ENCODE assay signal across 11 mouse cellular contexts in the genomic region with DNA sequence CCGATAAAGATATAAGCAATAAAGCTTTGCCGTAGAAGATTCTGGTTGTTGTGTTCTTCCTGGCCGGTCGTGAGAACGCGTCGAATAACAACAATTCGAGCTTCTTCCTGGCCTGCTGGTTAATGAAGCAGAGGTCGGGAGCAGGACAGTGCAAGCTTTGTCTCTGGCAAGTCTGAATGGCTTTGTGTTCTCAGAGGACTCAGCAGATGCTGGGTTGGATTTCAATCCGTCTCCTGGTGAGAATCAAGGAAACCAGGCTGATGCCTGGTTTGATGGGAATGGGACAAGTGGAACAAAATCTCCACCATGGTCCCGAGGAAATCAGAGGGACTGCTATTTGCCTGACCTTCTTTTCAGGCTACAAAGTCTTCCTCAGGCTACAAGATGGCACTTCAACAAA. TPM values are rescaled to one million over a fixed set of nuclear protein-coding genes. Genes with fewer than 3 reads are reported as not detected.
A peak's percentile ranks its signal among the peaks of the same experiment; 100 is the strongest.
DNase-seq lines count a peak whose midpoint lies in the region; ATAC-seq and TF ChIP-seq lines count a peak whose summit lies in the region.
"Had no signal": no experiment of that assay in that cellular context is flagged by ENCODE, and none has a peak within 500 bp of the region (broad histone marks: within the 10 kb centered on the region; RNA-seq: fewer than 3 reads in every experiment).

No protein-coding gene starts in this region.

- H3K36me3 ChIP-seq in midbrain, embryonic 12.5 days, result peaks cover 48% of the 10 kb centered on the region
- peaks cover 3% of the 10 kb centered on the region; the same call in 1 of the 2 replicates for H3K36me3 ChIP-seq in midbrain, embryonic 16.5 days (ENCODE audit: control insufficient read depth, insufficient read depth, low read length)
- peaks cover 23% of the 10 kb centered on the region for H3K36me3 ChIP-seq in forebrain, embryonic 15.5 days
- H3K36me3 ChIP-seq in limb, embryonic 10.5 days, result peaks cover 53% of the 10 kb centered on the region
- H3K36me3 ChIP-seq in stomach, postnatal 0 days (ENCODE audit: control insufficient read depth, insufficient read depth, low read length), result peaks cover 3% of the 10 kb centered on the region; the same call in 1 of the 2 replicates

- H3K9ac ChIP-seq in midbrain, embryonic 12.5 days (replicated peaks), result no peak overlapping the region
- no peak overlapping the region for H3K9ac ChIP-seq in midbrain, embryonic 16.5 days (ENCODE audit: low read depth, low read length)
- no peak overlapping the region for H3K9ac ChIP-seq in forebrain, embryonic 15.5 days (replicated peaks)
- H3K9ac ChIP-seq in stomach, postnatal 0 days (ENCODE audit: low read length), result no peak overlapping the region

- ATAC-seq in midbrain, embryonic 12.5 days (ENCODE audit: low FRiP score, low read depth), result no peak
- no peak for ATAC-seq in midbrain, embryonic 16.5 days
- no peak for ATAC-seq in forebrain, embryonic 15.5 days (replicated peaks)
- no peak for ATAC-seq in stomach, postnatal 0 days (ENCODE audit: low FRiP score, low TSS enrichment)

- TF ChIP-seq CTCF in stomach, postnatal 0 days (IDR thresholded peaks at IDR 0.05; ENCODE audit: low read depth), result no peak

- H3K9me3 ChIP-seq in midbrain, embryonic 12.5 days, result no peaks in the 10 kb centered on the region
- H3K9me3 ChIP-seq in midbrain, embryonic 16.5 days (replicated peaks; ENCODE audit: control insufficient read depth, low read length, poor library complexity, severe bottlenecking), result no peaks in the 10 kb centered on the region
- H3K9me3 ChIP-seq in forebrain, embryonic 15.5 days, result no peaks in the 10 kb centered on the region
- H3K9me3 ChIP-seq in limb, embryonic 10.5 days (replicated peaks), result no peaks in the 10 kb centered on the region
- H3K9me3 ChIP-seq in stomach, postnatal 0 days (ENCODE audit: control insufficient read depth, low read length), result no peaks in the 10 kb centered on the region

- DNase-seq in limb, embryonic 10.5 days (ENCODE audit: low spot score), result no peak
- DNase-seq in stomach, postnatal 0 days (ENCODE audit: low spot score), result no peak
- DNase-seq in thymus, postnatal 0 days (ENCODE audit: low spot score), result no peak
- no peak for DNase-seq in heart, postnatal 25 days (ENCODE audit: low spot score)
- DNase-seq in spleen, adult 12 weeks (ENCODE audit: low spot score), result no peak
- DNase-seq: gastrocnemius, postnatal 10 days; heart, postnatal 36 days; layer of hippocampus, postnatal 36 days had no signal

- H3K27me3 ChIP-seq in midbrain, embryonic 12.5 days, result no peaks in the 10 kb centered on the region
- H3K27me3 ChIP-seq in midbrain, embryonic 16.5 days (ENCODE audit: control insufficient read depth, insufficient read depth, low read depth, low read length), result no peaks in the 10 kb centered on the region
- no peaks in the 10 kb centered on the region for H3K27me3 ChIP-seq in forebrain, embryonic 15.5 days
- no peaks in the 10 kb centered on the region for H3K27me3 ChIP-seq in limb, embryonic 10.5 days (ENCODE audit: low read depth, poor library complexity, severe bottlenecking)
- no peaks in the 10 kb centered on the region for H3K27me3 ChIP-seq in stomach, postnatal 0 days (ENCODE audit: control insufficient read depth, insufficient read depth, low read length)

- intact Hi-C loops in heart, postnatal 25 days (cut with DNase I), result no loop called here

- no peak for TF ChIP-seq EP300 in stomach, postnatal 0 days (optimal IDR thresholded peaks at IDR 0.05)

- H3K4me1 ChIP-seq in midbrain, embryonic 12.5 days, result no peaks in the 10 kb centered on the region
- no peaks in the 10 kb centered on the region for H3K4me1 ChIP-seq in midbrain, embryonic 16.5 days (ENCODE audit: control insufficient read depth, insufficient read depth, low read length)
- H3K4me1 ChIP-seq in forebrain, embryonic 15.5 days, result 0 out of 2 replicates have a peak, but pooled peaks cover 2% of the 10 kb centered on the region
- no peaks in the 10 kb centered on the region for H3K4me1 ChIP-seq in limb, embryonic 10.5 days
- no peaks in the 10 kb centered on the region for H3K4me1 ChIP-seq in stomach, postnatal 0 days (replicated peaks; ENCODE audit: control insufficient read depth, insufficient read depth)

- H3K27ac ChIP-seq in midbrain, embryonic 12.5 days (replicated peaks), result peak overlapping the region; percentile 54
- no peak overlapping the region for H3K27ac ChIP-seq in midbrain, embryonic 16.5 days (ENCODE audit: low read length)
- H3K27ac ChIP-seq in forebrain, embryonic 15.5 days (replicated peaks), result peak overlapping the region; percentile 37; the same call in 1 of the 2 replicates
- peak overlapping the region; percentile 37; the same call in 1 of the 2 replicates for H3K27ac ChIP-seq in limb, embryonic 10.5 days
- H3K27ac ChIP-seq in stomach, postnatal 0 days (replicated peaks), result peak overlapping the region; percentile 30; the same call in 1 of the 2 replicates

- 63% methylated on average over 11 of the region's 11 CpGs for WGBS in midbrain, embryonic 12.5 days
- WGBS in midbrain, embryonic 16.5 days, result 58% methylated on average over 10 of the region's 11 CpGs
- WGBS in forebrain, embryonic 15.5 days, result 57% methylated on average over 11 of the region's 11 CpGs
- WGBS in limb, embryonic 10.5 days, result 90% methylated on average over 11 of the region's 11 CpGs
- 87% methylated on average over 10 of the region's 11 CpGs for WGBS in stomach, postnatal 0 days

- no peak overlapping the region for H3K4me3 ChIP-seq in midbrain, embryonic 12.5 days
- no peak overlapping the region for H3K4me3 ChIP-seq in midbrain, embryonic 16.5 days (ENCODE audit: low read depth, low read length)
- H3K4me3 ChIP-seq in forebrain, embryonic 15.5 days, result no peak overlapping the region
- no peak overlapping the region for H3K4me3 ChIP-seq in limb, embryonic 10.5 days
- no peak overlapping the region for H3K4me3 ChIP-seq in stomach, postnatal 0 days (ENCODE audit: low read depth, low read length)

- H3K4me2 ChIP-seq in midbrain, embryonic 12.5 days (replicated peaks), result no peak overlapping the region
- no peak overlapping the region for H3K4me2 ChIP-seq in midbrain, embryonic 16.5 days (ENCODE audit: low read length)
- no peak overlapping the region for H3K4me2 ChIP-seq in forebrain, embryonic 15.5 days (replicated peaks)
- no peak overlapping the region for H3K4me2 ChIP-seq in stomach, postnatal 0 days (replicated peaks; ENCODE audit: low read depth)

RNA-seq across cellular contexts. Expression of gene Fscn1, which starts 49.2 kb away (rescaled TPM):
- 707 and 742 TPM in 2 replicates for polyA plus RNA-seq in midbrain, embryonic 12.5 days (2016; fragmentation: Nextera tagmentation; extraction: Ambion mirVana)
- 493 and 557 TPM in 2 replicates for polyA plus RNA-seq in midbrain, embryonic 16.5 days (2015; fragmentation: Nextera tagmentation; extraction: Ambion mirVana)
- polyA plus RNA-seq in forebrain, embryonic 15.5 days (2015; fragmentation: Nextera tagmentation; extraction: Ambion mirVana), result 521 and 538 TPM in 2 replicates
- 806 and 864 TPM in 2 replicates for polyA plus RNA-seq in limb, embryonic 10.5 days (2016; fragmentation: Nextera tagmentation; extraction: Ambion mirVana)
- 42.0 and 42.7 TPM in 2 replicates for polyA plus RNA-seq in stomach, postnatal 0 days (2015; fragmentation: Nextera tagmentation; extraction: Ambion mirVana)
- polyA plus RNA-seq in thymus, postnatal 0 days (2015; fragmentation: Nextera tagmentation; extraction: Ambion mirVana), result 33.5 and 37.0 TPM in 2 replicates
- total RNA-seq in heart, postnatal 25 days (2021), result 10 to 100 TPM; 36.6 to 42.8 TPM

Comparison
In these comparisons a context has a peak if more than half of its experiments do, and no peak if none do; other contexts are left out.
1. RNA of gene Fscn1, which starts 49.2 kb away (polyA plus RNA-seq): 806 to 864 TPM in limb, embryonic 10.5 days, 707 to 742 TPM in midbrain, embryonic 12.5 days, 521 to 538 TPM in forebrain, embryonic 15.5 days and 493 to 557 TPM in midbrain, embryonic 16.5 days; 42.0 to 42.7 TPM in stomach, postnatal 0 days and 33.5 to 37.0 TPM in thymus, postnatal 0 days; every median in the first group is over 10 times any median in the second.